8 mouse cellular contexts compared by ENCODE assay signal in the genomic region with DNA sequence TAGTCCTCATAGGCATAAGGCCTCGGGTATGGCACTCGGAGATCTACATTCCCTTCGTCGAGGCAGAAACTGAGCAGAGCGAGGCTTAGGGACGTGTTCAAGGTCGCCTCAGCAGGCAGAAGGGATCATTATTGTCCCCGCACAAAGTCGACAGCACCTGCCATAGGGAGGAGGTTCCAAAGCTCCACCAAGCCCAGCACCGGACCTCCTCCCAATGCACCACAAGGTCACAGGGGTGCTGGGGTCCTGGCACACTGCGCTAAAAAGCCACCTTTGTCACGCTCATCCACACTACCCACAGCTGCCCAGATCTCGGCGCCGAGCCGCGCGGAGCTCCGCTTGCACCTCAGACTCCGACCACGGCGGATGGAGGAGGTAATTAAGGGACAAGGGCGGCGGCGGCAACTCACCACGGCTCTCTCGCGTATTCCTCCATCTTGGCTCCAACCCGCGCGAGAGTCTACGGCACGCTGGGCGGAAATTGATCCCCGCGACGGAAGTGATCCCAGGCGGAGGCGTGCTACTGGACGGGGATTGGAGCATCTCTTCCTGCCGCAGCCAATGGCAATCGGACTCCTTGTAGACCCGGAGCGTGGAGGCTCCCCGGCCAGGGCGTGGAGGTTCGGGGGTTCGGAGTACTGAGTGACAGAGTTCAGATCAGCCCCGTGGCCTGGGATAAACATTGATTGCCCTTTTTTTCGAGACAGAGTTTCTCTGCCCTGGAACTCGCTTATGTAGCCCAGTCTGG. TPM values are rescaled to one million over a fixed set of nuclear protein-coding genes. Genes with fewer than 3 reads are reported as not detected.
DNase-seq lines count a peak whose midpoint lies in the region; ATAC-seq lines count a peak whose summit lies in the region.

TSS of gene Timm17a (minus strand) at position 495 of the 748 bp plus-strand sequence.

- ATAC-seq in megakaryocyte progenitor cell, adult 5-6 weeks (replicated peaks; ENCODE audit: poor library complexity), result peak; percentile 99

- peak; percentile 92 for DNase-seq in adipocyte (ENCODE audit: low spot score)
- DNase-seq in embryo, embryonic 10 days (ENCODE audit: low spot score), result peak; percentile 98
- peak; percentile 90 for DNase-seq in gastrocnemius, postnatal 10 days
- DNase-seq in induced T-regulatory cell, adult 2 months (ENCODE audit: low read depth), result peak; percentile 96
- peak; percentile 87 to 95 for DNase-seq in left cerebral cortex, adult 9 months (ENCODE audit: low spot score in 2 of 2)
- peak; percentile 95 for DNase-seq in right cerebral cortex, postnatal 14 days
- DNase-seq in urinary bladder, postnatal 36 days (ENCODE audit: low spot score in 2 of 2), result peak; percentile 87 to 94

RNA-seq across cellular contexts. Expression of gene Timm17a, which starts in this region (rescaled TPM):
- 100 to 1,000 TPM; 201 to 217 TPM for total RNA-seq in gastrocnemius, postnatal 10 days (2021)
- total RNA-seq in megakaryocyte progenitor cell, adult 5-6 weeks (2015), result 81.8 and 87.0 TPM in 2 replicates
- 36.7 and 48.2 TPM in 2 replicates for total RNA-seq in megakaryocyte progenitor cell, adult 5-6 weeks (2017)

Comparison
In these comparisons a context has a peak if more than half of its experiments do, and no peak if none do; other contexts are left out.
1. Peak in every context shown above with its lines: DNase-seq and ATAC-seq.